Mouse (Mus musculus): Measurements from ENCODE around the gene Prl7a2.

Gene Prl7a2

GRCm38 (mm10) chr13:27667936-27668335 lies at the start of gene Prl7a2:
Gene Prl7a2, minus strand, starts transcription at chr13:27668036.
- DNase-seq (ENCODE audit: low spot score in 2 of 2): no peak

GRCm38 (mm10) chr13:27716636-27717035 lies 48.8 kb upstream of the Prl7a2 start, which contains the start of gene Prl7d1:
Gene Prl7d1, minus strand, starts transcription at chr13:27716736.
- DNase-seq (ENCODE audit: low spot score in 2 of 2): no peak

GRCm38 (mm10) chr13:27706521-27706920 lies 38.7 kb upstream of the Prl7a2 start:
- no peak for DNase-seq (ENCODE audit: low spot score in 2 of 2)

- no peak for DNase-seq (ENCODE audit: low spot score in 2 of 2)
These were observed 7.1 kb downstream of the Prl7a2 start for GRCm38 (mm10) chr13:27660747-27661146.

- DNase-seq (ENCODE audit: low spot score in 2 of 2): no peak
These were observed 25.4 kb downstream of the Prl7a2 start, which contains the start of gene Prl7a1 for GRCm38 (mm10) chr13:27642393-27642792. Gene Prl7a1, minus strand, starts transcription at chr13:27642493.

- no peak for DNase-seq (ENCODE audit: low spot score in 2 of 2)
These were observed 57.4 kb downstream of the Prl7a2 start, which contains the start of gene Prl7b1 for GRCm38 (mm10) chr13:27610482-27610881. Gene Prl7b1, minus strand, starts transcription at chr13:27610582.
